Mouse (Mus musculus): ENCODE measurements around the gene Dpp6.

DNA sequence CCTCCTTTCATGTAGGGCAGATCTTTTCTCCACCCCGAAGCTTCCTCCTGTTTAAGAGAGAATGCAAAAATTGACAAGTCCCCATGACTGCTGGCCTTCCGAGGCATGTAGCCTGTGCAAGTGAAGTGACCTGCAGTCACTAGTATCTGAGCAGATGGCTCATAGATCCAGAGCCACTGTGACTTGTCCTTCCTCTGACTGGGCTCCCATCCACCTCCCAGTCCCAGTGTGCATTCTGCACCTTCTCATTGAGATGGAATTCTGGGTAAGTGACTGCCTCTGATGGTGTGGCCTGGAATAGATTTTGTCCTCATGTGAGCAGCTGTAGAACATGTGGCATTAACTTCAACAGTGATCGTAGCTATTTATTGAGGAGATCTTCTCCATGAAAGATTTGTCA, 430.8 kb downstream of the Dpp6 start:
- TF ChIP-seq CTCF (IDR thresholded peaks at IDR 0.05; ENCODE audit: low read depth, low read length), result no peak
- no peak for TF ChIP-seq GATA1 (IDR thresholded peaks at IDR 0.05; ENCODE audit: borderline replicate concordance, low read length)
- TF ChIP-seq TAL1 (conservative IDR thresholded peaks at IDR 0.05; ENCODE audit: low read depth, low read length), result no peak
- TF ChIP-seq POLR2AphosphoS5 (IDR thresholded peaks at IDR 0.05; ENCODE audit: insufficient replicate concordance, low read depth, low read length), result no peak
- TF ChIP-seq GATA2 (IDR thresholded peaks at IDR 0.05; ENCODE audit: borderline replicate concordance, low read depth, low read length), result no peak

Data from G1E (cell line).